Mouse (Mus musculus) liver, adult 10 weeks (tissue): ENCODE data around the gene Usp40. TPM values are rescaled to one million over a fixed set of nuclear protein-coding genes. Genes with fewer than 3 reads are reported as not detected.

Source experiments
- polyA plus RNA-seq: library from polyadenylated mRNA; stranded (reverse); fragments of 350-450 nt; fragmentation: Illumina TruSeq; extraction: RNeasy Lipid Tissue Mini Kit (QIAGEN cat#74804); gene quantifications from one replicate; pipeline ENCODE4 v1.2.3, GENCODE M21; 2014; ENCODE audit warnings: low read depth, low replicate concordance

Gene Usp40
- 28.0 TPM for polyA plus RNA-seq

DNA sequence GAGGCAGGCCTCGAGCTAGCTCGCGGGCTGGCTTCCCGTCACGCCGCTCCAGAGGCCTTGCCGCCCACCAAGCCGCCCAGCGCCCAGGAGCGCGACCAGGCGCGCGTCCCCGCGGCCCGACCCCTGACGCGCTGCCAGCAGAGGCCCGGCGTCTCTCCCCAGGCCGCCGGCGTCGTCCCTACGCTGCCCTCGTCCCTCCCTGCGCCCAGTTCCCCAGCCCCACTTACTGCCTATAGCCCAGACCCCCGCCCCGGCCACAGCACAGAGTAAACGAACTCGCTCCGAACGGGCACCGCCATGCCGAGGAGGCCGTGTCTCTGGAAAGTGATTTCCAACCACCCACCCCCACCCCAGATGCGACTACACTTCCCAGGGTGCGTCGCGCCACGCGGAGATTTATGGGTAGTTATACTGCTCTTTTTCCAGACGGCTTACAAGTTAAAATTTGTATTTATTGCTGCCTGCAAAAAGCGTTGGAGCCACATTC, at the start of gene Usp40:
Gene Usp40 (minus strand): TSS at position 341 of the 487 bp plus-strand sequence.

DNA sequence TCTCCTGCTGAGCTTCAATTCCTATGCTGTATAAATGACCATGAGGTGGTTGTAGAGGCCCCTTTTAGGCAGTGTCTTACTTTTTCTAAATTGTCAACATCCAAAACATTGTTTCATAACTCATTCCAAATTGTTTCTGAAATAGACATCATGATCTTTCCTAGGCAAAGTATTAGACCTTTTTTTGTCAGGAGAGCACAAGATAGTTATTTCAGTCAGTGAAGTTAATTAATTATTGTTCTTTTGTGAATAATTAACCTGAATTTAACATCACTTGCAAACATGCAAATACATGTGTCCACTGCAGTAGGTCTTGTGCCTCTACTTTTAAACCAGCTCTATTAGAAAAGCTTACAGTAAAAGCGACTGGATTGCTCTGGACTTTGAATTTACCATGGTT, 46.7 kb upstream of the Usp40 start, which contains the start of gene Ugt1a10:
Gene Ugt1a10 (plus strand): TSS at position 301 of the 400 bp plus-strand sequence.

Other genes with a start within 250 kb of the Usp40 start
- gene Sag, start 204.9 kb downstream of the Usp40 start, polyA plus RNA-seq = not detected
- gene Dgkd, start 155.3 kb downstream of the Usp40 start, polyA plus RNA-seq = 11.4 TPM
- 6.3 TPM for gene Ugt1a10, start 46.8 kb upstream of the Usp40 start, polyA plus RNA-seq
- 437 TPM for gene Ugt1a9, start 62.2 kb upstream of the Usp40 start, polyA plus RNA-seq
- gene Ugt1a8, start 79.3 kb upstream of the Usp40 start, polyA plus RNA-seq = not detected
- gene Ugt1a7c, start 86.5 kb upstream of the Usp40 start, polyA plus RNA-seq = 38.6 TPM
- gene Ugt1a6b, start 94.7 kb upstream of the Usp40 start, polyA plus RNA-seq = 92.8 TPM
- gene Ugt1a6a, start 126.3 kb upstream of the Usp40 start, polyA plus RNA-seq = 60.2 TPM
- 306 TPM for gene Ugt1a5, start 157.5 kb upstream of the Usp40 start, polyA plus RNA-seq
- gene Ugt1a2, start 192.1 kb upstream of the Usp40 start, polyA plus RNA-seq = 0.42 TPM
- not detected for gene Dnajb3, start 197.2 kb upstream of the Usp40 start, polyA plus RNA-seq
- gene Ugt1a1, start 203.4 kb upstream of the Usp40 start, polyA plus RNA-seq = 891 TPM
- 0.42 TPM for gene Mroh2a, start 218.4 kb upstream of the Usp40 start, polyA plus RNA-seq